Mouse (Mus musculus) mesoderm, embryonic 11.5 days (tissue): Measurements from ENCODE around the gene Gm32742.
"Not testable (repeated sequence)": the region's sequence is repeated elsewhere in the genome, so short reads cannot be mapped to it uniquely, and the experiment has no call there.

Experiments
- DNase-seq: peaks from one replicate; pipeline ENCODE4 v3.0.0-alpha.2; 2012; ENCODE audit warnings: low read depth, low spot score

Gm32742 gene

DNA sequence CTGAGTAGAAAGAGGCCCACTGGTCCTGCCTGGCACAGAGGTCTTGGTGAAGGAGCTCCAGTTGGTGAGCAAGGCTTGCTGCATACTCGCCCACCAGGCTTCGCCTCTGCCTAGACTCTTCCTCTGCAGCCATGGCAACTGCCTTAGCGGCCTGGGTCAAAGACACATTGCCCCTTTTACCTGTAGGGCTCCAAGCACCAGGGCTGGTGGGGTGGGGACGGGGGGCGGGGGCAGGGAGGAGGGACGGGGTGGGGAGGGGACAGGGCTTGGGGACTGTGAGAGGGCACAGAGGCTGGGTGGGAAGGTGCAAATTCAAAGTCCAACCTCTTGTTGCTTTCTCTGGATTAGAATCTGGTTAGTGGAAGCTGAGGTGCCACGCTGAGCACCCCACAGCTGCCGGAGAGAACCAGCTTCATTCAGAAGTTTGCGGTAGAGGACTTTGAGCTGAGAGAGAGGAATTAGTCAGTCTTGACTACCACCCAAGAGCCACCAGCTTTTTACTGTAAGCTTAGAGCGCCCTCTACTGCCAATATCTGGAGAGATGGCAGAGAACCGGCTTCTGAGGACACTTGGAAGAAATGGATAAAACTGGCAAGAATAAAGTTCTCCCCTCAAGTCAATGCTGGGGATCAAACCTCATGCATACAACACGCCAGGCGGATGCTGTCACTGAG, 13.1 kb downstream of the Gm32742 start:
- peak; percentile 80 for DNase-seq

DNA sequence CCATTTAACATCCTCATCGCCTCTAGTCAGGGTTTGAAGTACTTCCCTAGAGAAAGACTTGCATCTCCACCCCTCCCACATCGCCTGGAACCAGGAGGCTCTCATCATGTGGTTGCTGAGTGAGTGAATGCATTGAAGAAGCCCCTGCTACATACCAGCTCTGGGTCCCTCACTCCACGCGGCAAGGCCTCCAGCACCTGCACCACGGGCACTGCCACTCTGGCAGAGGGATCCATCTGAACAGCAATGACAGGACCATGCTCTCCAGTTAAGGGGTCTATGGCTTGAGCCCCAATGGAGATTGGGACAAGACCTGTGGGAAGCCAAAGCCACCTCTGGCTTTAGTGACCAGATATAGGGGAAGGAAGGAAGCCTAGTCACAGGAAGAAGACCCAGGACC, 18.0 kb downstream of the Gm32742 start:
- no peak for DNase-seq

DNA sequence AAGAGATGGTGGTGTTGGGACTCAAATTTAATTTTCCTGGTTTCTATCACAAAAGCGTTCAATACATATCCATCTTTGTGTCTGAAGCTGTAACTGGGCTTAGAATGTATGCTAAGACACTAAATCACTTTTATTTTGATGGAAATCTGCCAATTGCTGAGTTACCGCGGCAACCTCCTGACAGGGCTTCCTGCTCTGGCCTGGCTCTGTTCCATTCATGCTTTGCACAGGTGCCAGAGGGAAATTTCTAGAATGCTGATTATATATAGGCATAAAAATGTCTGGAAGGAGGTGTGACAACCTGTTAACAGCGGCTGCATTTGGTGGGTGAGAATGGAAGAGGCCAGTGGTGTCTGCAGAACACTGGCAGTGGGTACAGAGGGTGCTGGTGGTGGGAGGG, 18.8 kb downstream of the Gm32742 start:
- no peak for DNase-seq

DNA sequence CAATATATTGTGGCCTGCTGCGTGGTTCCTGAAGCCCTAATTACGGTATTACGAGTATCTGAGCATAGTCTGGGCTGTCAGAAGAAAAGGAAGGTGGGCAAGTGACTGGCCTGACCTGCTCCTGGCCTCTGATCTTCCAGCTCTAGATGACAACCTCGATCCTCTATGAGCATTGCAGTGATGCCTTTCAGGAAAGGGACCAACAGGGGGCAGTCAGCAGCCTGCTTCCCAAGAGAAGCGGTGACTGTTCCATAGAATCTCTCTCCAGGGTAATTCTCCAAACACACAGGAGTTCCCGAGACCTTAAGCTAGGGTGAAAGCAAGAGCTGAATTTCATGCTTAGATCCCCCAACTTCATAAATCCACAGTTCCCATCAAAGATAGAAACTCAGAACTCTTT, 21.1 kb downstream of the Gm32742 start:
- DNase-seq = no peak

DNA sequence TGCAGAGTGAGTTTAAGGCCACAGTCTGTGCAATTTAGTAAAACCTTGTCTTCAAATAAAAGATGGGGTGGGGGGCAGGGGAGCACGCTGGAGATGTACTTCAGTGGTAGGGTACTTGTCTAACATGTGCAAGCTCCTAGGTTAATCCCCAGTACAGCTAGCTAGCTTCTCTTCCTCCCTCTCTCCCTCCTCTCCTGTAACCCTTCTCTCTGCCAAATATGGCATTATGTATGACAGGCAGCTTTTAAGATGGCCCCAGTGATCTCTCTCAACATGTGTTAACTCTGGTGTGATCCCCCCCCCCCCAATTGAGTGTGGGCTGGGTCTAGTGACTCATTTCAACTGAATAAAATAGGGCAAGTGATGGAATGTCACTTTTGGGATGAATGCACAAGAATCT, 21.9 kb downstream of the Gm32742 start:
- DNase-seq = no peak

DNA sequence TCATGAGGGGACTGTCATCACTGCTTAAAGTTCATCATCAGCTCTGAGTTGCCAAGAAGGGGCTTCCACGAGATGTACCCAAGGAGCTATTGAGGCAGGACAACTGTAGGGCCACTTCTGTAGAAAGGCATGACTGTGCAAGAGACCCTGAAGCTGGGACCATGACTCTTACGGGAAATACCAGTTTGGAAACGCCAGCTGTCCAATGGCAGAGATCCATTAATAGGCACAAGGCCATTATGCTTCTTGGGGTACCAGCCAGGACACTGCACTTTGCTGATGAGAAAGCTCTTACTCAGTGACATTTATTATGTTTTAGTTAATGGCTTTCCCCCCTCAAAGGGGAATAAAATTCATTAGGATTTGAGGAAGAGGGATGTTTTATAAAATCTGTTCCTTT, 24.6 kb downstream of the Gm32742 start:
- DNase-seq = no peak

DNA sequence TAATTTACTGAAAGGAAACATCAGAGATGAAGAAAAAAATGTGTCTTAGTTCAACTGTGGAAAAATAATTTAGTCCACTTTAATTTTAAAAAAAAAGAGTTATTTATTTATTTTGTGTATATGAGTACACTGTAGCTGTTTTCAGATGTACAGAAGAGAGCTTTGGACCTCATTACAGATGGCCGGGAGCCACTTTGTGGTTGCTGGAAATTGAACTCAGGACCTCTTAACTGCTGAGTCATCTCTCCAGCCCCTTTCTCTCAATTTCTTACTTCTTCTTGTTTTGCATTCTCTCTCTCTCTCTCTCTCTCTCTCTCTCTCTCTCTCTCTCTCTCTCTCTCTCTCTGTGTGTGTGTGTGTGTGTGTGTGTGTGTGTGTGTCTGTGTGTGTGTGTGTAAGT, 25.9 kb downstream of the Gm32742 start:
- DNase-seq = not testable (repeated sequence)

DNA sequence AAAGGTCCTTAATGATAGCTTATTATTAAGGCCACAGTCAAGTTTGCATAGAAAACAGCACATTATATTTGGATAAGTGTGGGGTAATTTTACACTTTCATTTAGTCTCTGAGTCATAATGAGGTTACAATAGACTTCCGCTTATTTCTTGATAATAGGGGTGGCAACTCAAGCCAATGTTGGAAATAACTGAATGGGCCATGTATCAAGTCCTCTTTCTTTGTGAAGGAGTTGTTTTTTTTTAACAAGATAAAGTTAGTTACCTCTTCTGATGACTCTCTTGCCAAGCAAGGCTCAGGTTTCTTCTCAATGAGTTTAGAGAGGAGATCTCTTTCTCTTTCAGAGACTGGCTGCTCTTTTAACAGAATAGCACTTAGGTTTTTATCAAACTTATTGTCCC, 27.0 kb downstream of the Gm32742 start:
- DNase-seq = no peak

DNA sequence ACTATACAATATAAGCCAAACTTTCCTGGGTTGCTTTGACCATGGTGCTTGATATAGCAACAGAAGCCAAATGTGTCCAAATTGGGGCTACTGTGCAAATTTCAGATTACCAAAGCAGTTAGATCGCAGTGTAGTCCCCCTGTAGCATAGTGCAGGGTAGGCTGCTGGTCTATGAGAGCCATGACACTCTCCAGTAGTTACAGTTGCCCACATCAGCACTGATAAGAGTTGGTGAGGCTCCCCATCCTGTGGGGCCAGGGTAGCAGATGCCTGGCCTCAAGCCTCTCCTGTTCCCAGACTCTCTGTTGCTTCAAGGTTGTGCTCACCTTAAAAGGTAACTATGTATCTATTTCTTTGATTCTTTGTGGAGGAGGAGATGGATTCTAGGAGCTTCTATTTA, 27.5 kb downstream of the Gm32742 start:
- no peak for DNase-seq

DNA sequence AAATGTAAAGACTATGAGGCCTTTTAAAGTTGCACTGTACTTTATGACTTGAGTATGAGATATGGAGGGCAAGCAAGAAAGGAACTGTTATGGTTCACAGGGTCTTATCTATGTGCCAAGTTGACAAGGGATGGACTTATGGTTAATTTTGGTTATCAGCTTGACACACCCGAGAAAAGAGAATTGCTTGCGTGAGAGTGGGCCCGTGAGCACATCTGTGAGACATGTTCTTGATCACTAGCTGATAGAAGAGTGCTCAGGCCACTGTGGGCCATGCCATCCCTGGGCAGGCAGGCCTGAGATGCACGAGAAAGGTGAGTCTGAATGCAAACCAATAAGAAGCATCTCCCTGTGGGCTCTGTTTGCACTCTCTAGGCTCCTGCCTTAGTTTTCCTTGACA, 27.9 kb downstream of the Gm32742 start:
- no peak for DNase-seq

DNA sequence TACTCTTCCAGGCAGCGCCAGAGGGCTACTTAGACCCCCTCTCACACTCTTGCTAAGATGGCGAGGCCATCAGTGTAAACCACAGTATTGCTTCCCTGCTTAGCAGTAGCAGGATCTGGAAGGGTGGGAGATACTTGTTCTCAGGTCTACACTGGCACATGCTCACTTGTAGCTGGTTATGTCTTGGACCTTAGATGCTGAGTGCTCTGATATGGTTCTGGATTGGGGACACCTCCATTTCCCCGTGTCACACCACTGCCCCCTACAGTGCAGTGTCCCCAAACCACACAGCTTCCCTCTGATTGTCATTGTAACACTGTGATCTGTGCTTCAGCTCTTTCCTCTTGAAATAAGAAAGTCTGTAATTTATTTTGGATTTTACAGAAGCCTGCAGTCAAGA, 28.3 kb downstream of the Gm32742 start:
- DNase-seq = peak; percentile 8

DNA sequence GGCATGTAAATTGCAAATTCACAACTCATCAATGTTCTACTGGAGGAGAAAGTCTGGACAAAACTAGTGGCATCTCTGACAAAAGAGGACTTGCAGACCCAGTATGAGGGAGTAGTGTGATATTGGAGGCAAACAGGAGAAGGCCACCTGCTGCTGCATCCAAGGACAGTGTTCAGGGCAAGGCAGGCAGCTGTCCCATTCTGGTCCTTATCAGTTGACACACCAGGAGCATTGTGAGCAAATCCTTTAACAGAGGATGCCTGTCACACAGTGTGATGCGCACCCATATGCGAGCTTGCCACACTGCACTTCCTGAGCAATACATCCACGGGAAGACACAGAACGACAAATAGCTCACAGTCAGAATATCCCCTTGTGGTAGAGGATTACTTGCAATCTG, 50.5 kb downstream of the Gm32742 start:
- DNase-seq = no peak

DNA sequence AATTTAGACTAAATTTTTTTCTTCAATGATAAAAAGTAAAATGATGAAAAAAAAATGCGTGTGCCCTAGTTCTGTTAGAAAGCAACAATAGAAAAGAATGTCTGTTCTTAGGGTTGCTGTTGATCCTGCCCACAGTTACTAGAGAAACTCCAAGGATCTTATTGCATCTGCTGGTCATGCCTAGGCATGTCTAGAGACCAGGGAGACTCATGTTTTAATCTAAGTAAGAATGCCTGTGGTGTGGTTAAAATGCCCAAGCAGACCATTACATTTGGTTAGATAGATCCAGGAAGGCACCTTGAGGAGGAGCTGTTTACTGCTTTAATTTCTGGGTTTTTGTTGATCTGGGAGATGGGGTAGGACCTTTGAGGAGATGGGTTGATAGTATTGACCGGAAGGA, 59.6 kb downstream of the Gm32742 start:
- no peak for DNase-seq

DNA sequence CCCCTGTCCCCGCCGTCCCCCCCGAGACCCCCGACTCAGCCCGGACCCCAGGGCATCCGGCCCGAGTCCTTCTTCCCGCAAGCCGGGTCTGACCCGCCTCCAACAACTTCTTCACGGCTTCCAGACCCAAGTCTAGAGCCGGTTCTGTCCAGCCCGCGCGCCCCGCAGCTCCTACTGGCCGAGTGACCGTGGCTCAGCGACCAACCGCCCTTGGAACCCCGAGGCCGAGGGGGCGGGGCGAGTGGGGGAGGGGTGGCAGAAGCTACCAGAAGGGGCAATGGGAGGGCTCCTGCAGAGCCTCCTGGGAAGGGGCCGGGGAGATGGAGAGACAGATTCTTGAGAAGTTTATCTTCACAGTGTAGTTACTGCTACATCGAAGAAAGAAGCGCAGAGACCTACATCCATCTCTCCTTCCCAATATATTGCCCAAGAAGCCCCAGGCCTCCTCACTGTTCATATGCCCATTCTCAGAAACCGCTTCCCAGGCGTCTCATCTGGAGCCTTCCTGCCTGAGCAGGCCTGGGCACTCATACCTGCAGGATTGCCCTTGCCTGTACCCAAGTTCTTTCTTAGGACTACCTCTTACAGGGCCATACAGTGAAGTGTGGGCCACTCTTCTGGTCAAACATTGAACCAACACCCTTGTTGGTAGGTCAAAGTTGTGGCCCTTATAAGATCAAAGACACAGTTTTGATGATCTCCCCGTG, 61.4 kb downstream of the Gm32742 start:
- DNase-seq = peak; percentile 42

DNA sequence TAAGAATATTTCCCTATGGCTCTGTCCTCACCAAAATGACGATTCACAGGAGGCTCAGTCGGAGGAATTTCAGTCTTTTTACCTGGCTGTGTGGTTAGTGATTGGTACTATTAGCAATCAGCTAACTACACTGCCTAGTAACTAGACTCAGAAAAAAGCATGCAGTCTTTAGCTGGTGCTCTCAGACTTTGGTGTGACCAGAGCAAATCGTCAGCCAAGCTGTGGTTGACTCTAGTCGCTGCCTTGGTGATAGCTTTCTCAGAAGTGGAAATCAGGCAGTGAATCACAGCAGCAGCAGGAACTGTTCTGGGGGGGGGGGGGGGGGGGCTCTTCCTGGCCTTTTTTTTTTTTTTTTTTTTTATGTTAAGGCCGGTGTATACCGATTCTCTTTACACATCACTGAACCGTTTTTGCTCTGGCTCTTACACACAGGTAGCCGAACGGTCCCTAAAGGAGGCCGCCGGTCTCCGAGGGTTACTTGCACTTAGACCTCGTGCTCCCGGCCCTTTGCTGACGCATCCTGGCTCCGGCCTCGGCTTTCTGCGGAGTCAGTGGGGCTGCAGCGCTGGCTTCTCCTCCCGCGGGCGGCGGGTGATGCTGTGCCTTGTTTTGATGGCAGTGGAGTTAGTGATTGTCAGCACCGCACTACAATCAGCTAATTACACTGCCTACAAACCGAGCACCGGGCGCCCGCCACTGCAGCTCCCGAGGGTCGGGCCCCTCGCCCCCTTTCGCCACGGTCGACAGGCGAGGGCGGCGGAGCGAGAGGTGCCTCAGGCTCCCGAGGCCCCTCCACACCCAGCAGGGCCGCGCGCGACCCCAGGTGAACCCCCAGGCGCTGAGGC, 62.1 kb downstream of the Gm32742 start:
- DNase-seq = peak; percentile 62

DNA sequence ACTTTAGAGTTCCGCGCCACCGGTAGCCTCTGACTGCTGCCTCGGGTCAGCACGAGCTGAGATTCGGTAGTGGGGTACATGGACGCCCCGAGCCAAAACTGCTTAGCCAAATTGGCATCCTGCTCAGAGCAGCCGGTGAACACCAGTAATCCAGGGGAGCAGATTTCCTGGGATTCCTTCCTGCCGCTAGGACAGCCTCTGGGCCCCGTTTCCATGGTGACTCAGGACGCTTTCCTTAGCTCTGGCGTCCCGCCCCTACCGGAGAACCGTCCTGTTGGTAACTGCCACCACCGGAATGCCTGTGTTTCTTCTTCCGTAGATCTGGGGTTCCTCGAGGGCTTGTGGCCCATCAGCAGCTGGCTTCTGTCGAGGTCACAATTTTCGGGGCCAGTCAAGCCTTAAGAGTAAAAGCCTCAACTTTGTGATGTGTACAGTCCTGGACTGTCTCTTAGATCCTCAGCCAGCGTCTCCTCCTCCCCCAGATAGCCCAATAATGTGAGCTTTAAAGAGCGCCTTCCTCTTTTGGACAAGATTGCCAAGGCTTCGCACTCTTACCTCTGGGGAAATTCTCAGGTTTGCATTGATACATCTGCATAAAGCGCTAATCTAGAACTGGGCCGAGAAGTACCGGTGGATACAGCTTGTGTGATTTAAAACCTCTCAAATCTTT, 63.4 kb downstream of the Gm32742 start, which contains the start of gene 4833427G06Rik:
TSS of gene 4833427G06Rik (minus strand) at position 323 of the 670 bp plus-strand sequence.
- DNase-seq = peak; percentile 86

DNA sequence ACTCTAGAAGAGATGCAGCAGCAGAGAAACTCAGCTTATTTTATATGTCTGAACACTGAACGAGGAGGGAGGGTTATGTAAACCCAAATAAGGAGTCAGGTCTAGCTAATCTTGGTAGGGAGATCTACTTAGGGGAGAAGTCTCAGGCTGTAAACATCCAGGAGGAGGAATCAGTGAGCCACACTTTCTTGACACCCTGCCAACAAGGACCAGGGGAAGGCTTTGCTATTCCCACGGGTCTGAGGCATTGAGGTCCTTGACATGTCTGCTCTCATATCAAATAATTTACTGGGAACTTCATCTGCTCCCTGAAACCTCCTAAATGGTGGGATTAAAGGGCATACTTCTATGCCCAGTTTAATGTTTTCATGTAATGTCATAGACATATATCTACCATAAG, 69.0 kb downstream of the Gm32742 start:
- DNase-seq = no peak

DNA sequence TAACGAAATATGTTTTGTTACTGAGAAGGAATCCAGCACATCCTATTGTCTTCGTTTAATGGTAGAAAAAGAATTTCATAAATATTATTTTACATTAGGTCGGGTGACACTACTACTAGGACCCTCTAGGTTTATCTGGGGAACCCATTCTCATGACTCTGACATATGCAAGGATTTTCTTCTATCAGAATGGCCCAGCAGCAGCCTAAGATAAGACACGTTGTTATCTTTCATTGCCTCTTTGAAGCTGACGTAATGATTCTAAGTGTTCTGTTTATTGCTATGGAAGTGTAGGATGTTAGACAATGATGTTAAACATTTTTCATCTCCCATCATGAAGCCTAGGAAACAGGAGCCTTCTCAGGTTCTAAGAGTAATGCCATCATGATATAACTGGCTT, 71.6 kb downstream of the Gm32742 start:
- DNase-seq = no peak

DNA sequence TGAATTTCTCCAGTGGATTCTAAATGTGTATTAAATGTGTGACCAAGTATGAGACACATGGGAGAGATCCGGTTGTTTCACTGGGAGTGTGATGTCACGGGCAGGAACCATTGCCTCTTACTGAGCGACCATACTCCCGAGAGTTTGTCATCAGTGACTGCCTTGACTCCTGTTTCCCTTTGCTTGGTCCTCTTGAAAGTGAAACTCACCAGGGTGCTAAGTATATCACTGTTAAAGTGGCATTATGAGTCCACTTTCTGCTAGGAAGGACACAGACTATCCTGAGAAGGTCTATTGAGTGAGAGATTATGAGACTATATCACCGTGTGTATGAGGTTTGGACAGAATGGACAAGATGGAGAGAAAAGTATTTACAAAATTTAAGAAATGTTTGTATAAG, 83.7 kb downstream of the Gm32742 start:
- DNase-seq = no peak
